Mouse (Mus musculus) forebrain, embryonic 15.5 days (tissue): ENCODE measurements at regions not wholly inside any gene's neighbourhood (a gene's known extent, or its start where the extent isn't known, plus 50 kb on each side); places are given as distances from the start of the nearest gene placed in this dataset.

Experiments
- ATAC-seq: fragments of 200-750 bp; cut with Nextera tagmentation; replicated peaks from 2 replicates; pipeline ENCODE4 v1.8.0; 2017; ENCODE audit warnings: mild to moderate bottlenecking, moderate TSS enrichment, moderate library complexity
- H3K27ac ChIP-seq: fragments of 300-500 bp; sonication (generic); replicated peaks from 2 replicates; pipeline ENCODE4 v1.5.1; 2015; ENCODE audit warnings: mild to moderate bottlenecking, inconsistent platforms
- H3K27me3 ChIP-seq: fragments of 300-500 bp; sonication (generic); 2 replicates; pipeline ENCODE4 v1.6.1; 2015; ENCODE audit warnings: inconsistent platforms
- H3K36me3 ChIP-seq: fragments of 300-500 bp; sonication (generic); 2 replicates; pipeline ENCODE4 v1.6.1; 2015; ENCODE audit warnings: mild to moderate bottlenecking, inconsistent platforms
- H3K4me1 ChIP-seq: fragments of 300-500 bp; sonication (generic); 2 replicates; pipeline ENCODE4 v1.6.1; 2015; ENCODE audit warnings: inconsistent platforms
- H3K4me2 ChIP-seq: fragments of 300-500 bp; sonication (generic); replicated peaks from 2 replicates; pipeline ENCODE4 v1.6.1; 2015; ENCODE audit warnings: mild to moderate bottlenecking, inconsistent platforms
- H3K4me3 ChIP-seq: fragments of 300-500 bp; sonication (generic); 2 replicates; pipeline ENCODE4 v1.5.1; 2015; ENCODE audit warnings: mild to moderate bottlenecking, inconsistent platforms
- H3K9ac ChIP-seq: fragments of 300-500 bp; sonication (generic); replicated peaks from 2 replicates; pipeline ENCODE4 v1.6.1; 2015; ENCODE audit warnings: mild to moderate bottlenecking, inconsistent platforms
- H3K9me3 ChIP-seq: fragments of 300-500 bp; sonication (generic); 2 replicates; pipeline ENCODE4 v1.6.1; 2016; ENCODE audit warnings: inconsistent platforms
- WGBS: fragments of 180-500 bp; shearing (Covaris S2); methylation state at CpG from one replicate; pipeline ENCODE4 v1.1.7; 2015; ENCODE audit warnings: mixed read lengths; 5-methylcytosine and 5-hydroxymethylcytosine counted together

DNA sequence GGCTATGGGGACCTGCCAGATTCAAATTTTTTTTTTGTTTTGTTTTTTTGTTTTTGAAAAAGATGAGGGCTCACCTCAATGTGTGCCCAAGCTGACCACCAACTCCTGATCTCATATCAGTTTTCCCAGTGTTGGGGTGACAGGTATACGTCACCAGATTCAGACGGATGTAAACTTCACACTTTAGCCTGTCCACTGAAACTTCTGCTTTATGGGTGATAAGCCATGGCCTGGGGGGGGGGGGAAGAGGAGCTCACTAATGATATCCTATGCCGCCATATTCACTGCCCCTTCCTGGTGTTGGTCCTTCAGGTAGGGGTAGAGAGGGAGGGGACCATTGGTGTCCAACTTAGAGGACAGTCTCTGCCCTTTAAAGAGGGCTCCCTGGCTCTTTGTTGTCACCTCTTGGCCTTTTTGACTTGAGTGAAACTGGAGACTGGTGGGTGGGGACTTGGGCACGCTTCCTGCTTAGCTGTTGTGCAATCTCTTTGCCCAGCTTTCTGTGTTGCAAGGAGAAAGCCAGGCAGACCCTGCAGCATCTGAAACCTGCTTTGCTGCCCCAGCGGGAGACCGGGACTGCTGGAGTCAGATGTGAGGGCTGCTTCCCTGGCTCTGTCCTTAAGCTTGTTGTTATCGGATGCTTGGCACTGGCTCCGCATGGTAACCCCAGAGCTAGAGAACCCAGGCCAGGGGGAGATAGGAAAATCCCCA lies 125.8 kb downstream of the Irx5 start:
- H3K9ac ChIP-seq, result no peak overlapping the region
- no peaks in the 10 kb centered on the region for H3K9me3 ChIP-seq
- no peak overlapping the region for H3K27ac ChIP-seq
- no peak for ATAC-seq
- H3K27me3 ChIP-seq, result no peaks in the 10 kb centered on the region
- H3K4me2 ChIP-seq, result no peak overlapping the region
- no peaks in the 10 kb centered on the region for H3K4me1 ChIP-seq
- no peak overlapping the region for H3K4me3 ChIP-seq
- 43% methylated on average over 8 of the region's 8 CpGs for WGBS
- H3K36me3 ChIP-seq, result no peaks in the 10 kb centered on the region

DNA sequence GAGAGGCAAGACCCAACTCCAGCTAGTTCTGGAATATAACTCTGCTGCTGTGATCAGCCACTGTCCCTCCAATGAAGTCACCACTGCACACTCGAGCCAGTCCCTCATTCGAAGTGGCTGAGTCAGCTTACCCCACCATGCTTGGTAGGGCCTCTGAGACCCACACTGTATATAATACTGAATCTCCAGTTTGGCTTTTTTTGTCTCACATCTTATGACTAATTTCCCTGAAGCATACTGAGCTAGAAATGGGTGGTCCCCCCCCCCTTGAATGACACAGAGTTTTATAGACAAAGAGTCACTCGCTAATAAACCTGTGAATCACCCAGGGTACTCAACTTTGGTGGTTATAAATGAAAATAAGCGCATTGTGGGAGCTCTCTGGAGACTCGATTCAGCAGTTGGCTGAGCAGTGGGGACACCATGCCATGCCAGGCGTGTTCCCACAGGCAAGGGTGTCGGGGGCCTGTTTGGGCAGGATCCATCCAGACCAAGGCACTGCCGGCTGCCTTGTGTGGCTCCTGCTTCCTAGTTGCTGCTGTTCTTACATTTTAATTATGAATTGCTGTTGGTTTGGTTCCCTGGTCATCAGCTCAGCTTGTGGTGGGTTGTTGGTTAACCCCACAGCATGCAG lies 131.2 kb downstream of the Irx5 start:
- ATAC-seq, result no peak
- no peaks in the 10 kb centered on the region for H3K9me3 ChIP-seq
- no peak overlapping the region for H3K4me2 ChIP-seq
- no peaks in the 10 kb centered on the region for H3K4me1 ChIP-seq
- no peak overlapping the region for H3K4me3 ChIP-seq
- WGBS, result 82% methylated on average over 8 of the region's 8 CpGs
- H3K36me3 ChIP-seq, result no peaks in the 10 kb centered on the region
- no peak overlapping the region for H3K27ac ChIP-seq
- no peaks in the 10 kb centered on the region for H3K27me3 ChIP-seq
- no peak overlapping the region for H3K9ac ChIP-seq

DNA sequence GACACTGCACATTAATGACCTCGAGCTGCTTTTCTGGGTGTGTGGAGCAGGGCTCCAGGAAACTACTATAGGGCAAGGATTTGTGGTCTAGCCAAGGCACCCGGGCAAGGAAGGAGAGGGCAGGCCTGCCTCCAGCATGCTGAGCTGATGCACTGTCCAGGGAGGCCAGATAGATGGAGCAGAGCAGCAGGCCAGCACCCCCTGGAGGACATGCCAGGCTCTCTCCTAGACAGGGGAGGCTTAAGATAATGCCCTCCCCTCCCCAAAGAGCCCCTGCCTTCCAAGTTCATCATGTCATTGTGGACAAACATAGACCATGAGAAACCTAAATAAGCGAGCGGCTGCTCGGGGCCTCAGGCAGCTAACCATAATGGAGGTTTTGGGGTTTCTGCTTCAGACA lies 134.1 kb downstream of the Irx5 start:
- 75% methylated on average over 5 of the region's 5 CpGs for WGBS

DNA sequence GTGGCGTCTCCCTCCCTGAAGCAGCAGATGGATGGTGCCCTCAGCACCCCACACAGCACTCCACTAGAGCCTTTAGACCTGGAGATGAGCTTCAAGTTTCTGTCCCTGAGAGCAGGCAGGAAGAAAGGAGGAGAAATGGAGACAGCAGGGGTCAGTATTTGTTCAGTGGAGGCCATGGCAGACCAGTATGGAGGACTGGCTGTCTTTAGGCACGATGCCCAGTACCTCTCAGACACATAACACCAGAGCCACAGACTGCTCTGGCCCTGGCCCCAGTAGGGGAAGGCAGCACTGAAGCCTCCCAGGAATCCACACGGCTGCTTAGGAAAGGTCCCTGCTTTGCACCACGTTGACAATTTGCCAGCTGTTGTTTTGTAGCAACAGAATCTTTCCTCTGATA lies 136.0 kb downstream of the Irx5 start:
- Histone ChIP-seq H3K4me3 (no peak overlapping the region), H3K36me3 (no peaks in the 10 kb centered on the region), H3K9ac (no peak overlapping the region), H3K4me2 (no peak overlapping the region), H3K27me3 (no peaks in the 10 kb centered on the region), H3K27ac (no peak overlapping the region), H3K4me1 (no peaks in the 10 kb centered on the region), H3K9me3 (no peaks in the 10 kb centered on the region)
- WGBS, result 48% methylated on average over 4 of the region's 4 CpGs
- ATAC-seq, result no peak

More for the DNA sequence above, 134.1 kb downstream of the Irx5 start:
- H3K4me3 ChIP-seq, result no peak overlapping the region
- no peaks in the 10 kb centered on the region for H3K36me3 ChIP-seq
- H3K9ac ChIP-seq, result no peak overlapping the region
- no peaks in the 10 kb centered on the region for H3K4me1 ChIP-seq
- H3K27ac ChIP-seq, result no peak overlapping the region
- ATAC-seq, result no peak
- no peaks in the 10 kb centered on the region for H3K9me3 ChIP-seq
- H3K4me2 ChIP-seq, result no peak overlapping the region
- no peaks in the 10 kb centered on the region for H3K27me3 ChIP-seq

DNA sequence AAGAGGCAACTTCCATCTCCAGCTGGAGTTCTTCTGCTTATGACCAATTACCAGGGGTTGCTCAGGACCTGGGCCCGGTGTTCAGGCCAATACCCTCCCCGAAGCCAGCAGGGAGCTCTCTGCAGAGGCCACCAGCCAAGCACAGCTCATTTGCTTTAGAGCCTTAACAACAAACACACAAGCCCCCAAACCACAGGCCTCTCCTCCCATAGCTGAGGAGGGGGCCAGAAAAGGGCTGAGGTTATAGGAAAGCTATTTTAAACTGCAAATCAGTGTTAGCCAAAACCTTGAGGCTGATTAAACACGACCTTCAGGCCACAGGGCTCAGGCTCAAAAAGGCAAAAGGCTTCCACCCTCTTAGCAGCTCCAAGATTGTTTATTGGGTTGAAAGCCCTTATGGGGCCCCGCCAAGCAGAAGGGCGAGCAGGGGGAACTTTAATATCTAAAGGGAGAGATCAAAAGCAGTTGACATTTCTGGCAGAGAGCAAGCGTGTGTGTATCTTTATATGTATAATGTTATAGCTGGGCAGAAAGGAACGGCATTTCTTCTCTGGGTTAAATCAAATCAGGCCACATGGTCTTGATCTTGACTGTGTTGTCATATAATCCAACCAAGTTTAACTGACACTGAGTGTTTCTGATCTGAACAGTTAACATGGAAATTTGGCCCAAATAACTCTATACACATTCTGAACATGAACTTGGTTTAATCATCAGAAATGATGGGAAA lies 148.3 kb downstream of the Irx5 start:
- Histone ChIP-seq H3K4me2 (no peak overlapping the region), H3K4me1 (0 out of 2 replicates have a peak, but pooled peaks cover 5% of the 10 kb centered on the region), H3K4me3 (no peak overlapping the region), H3K27me3 (no peaks in the 10 kb centered on the region), H3K27ac (no peak overlapping the region), H3K9ac (no peak overlapping the region), H3K9me3 (no peaks in the 10 kb centered on the region), H3K36me3 (no peaks in the 10 kb centered on the region)
- no peak for ATAC-seq
- WGBS, result 48% methylated on average over 7 of the region's 7 CpGs

DNA sequence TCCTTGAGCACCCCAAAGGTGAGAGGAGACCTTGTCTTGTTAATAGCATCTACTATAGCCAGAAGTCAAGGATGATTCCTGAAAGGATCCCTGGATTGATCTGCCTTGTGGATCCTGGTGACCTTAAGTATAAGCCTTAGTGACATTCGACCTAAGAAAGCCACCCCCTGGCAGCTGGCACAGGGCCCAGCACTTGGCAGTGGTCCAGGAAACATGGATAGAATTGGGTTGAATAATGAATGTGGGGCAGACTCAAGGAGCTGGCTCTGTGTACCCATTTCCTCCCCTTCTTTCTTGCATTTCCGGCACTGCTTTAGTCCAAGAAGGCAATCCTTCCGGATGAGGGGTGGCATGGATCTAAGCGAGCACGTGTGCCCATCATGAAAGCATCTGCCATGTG lies 149.0 kb downstream of the Irx5 start:
- no peaks in the 10 kb centered on the region for H3K36me3 ChIP-seq
- no peak overlapping the region for H3K9ac ChIP-seq
- H3K27ac ChIP-seq, result no peak overlapping the region
- H3K9me3 ChIP-seq, result no peaks in the 10 kb centered on the region
- H3K4me2 ChIP-seq, result no peak overlapping the region
- no peak overlapping the region for H3K4me3 ChIP-seq
- 50% methylated on average over 5 of the region's 5 CpGs for WGBS
- H3K27me3 ChIP-seq, result no peaks in the 10 kb centered on the region
- no peak for ATAC-seq
- H3K4me1 ChIP-seq, result 0 out of 2 replicates have a peak, but pooled peaks cover 5% of the 10 kb centered on the region

DNA sequence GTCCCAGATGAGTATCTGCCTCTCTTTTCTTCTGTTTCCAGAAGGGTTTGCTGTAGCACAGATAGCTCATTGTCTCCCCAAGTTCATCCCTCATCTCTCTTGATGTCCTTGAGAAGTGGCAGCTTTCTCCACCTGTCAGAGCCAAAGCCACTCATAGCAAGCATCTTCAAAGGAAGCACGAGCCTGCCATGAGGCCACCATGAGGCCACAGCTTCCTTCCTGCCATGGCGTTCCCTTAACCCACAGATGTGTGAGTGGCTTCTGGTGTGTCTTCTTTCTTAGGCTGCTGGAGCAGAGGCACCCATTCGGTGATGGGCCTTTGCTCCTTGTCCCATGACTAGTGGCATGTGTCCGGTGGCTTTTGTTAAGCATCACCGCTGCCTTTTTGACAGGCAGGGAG lies 149.5 kb downstream of the Irx5 start:
- no peaks in the 10 kb centered on the region for H3K27me3 ChIP-seq
- no peak overlapping the region for H3K27ac ChIP-seq
- H3K4me1 ChIP-seq, result 0 out of 2 replicates have a peak, but pooled peaks cover 5% of the 10 kb centered on the region
- ATAC-seq, result no peak
- WGBS, result 87% methylated on average over 5 of the region's 5 CpGs
- H3K36me3 ChIP-seq, result no peaks in the 10 kb centered on the region
- H3K9me3 ChIP-seq, result no peaks in the 10 kb centered on the region
- H3K4me3 ChIP-seq, result no peak overlapping the region
- no peak overlapping the region for H3K4me2 ChIP-seq
- H3K9ac ChIP-seq, result no peak overlapping the region

DNA sequence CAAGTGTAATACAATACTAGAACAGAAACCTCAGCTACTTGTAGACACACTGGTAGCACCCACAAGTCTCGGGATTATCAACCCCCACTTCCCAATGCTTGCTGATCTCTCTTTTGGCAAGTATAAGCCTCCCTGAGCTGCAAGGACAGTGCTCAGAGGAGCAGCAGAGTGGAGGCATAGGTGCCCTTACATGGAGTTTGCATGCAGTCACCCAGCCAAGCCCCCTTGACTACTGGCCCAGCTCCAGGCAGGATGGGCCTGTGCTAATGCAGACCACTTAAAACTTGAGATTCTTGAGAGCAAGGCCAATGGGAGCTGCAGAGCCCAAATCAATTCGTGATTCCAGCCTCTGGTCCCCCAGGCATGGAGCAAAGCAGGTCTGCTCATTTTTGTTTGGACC lies 158.0 kb downstream of the Irx5 start:
- no peaks in the 10 kb centered on the region for H3K9me3 ChIP-seq
- H3K27me3 ChIP-seq, result no peaks in the 10 kb centered on the region
- no peak overlapping the region for H3K27ac ChIP-seq
- H3K9ac ChIP-seq, result no peak overlapping the region
- 78% methylated on average over 2 of the region's 2 CpGs for WGBS
- H3K4me2 ChIP-seq, result no peak overlapping the region
- no peaks in the 10 kb centered on the region for H3K36me3 ChIP-seq
- no peak for ATAC-seq
- H3K4me1 ChIP-seq, result no peaks in the 10 kb centered on the region
- H3K4me3 ChIP-seq, result no peak overlapping the region

DNA sequence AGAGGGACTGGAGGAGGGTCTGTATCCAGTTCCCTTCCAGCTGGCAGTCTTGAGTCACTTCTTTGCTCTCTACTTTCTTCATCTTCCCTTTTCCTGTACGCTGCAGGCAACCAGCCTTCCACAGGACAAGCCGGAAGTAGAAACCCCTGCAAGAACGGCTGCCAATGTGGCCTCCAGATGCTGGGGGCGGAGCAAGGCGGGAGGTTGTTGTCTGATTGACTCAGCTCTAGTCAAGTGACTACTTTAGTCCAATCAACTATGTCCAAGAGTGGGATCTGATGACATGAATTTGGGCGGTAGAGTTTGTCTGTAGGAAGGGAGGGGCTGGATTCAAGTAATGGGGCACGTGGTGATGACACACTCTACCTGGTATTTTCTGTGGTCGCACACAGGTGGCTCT lies 156.1 kb upstream of the Irx6 start:
- H3K4me1 ChIP-seq, result no peaks in the 10 kb centered on the region
- H3K9ac ChIP-seq, result no peak overlapping the region
- H3K4me2 ChIP-seq, result no peak overlapping the region
- no peak overlapping the region for H3K27ac ChIP-seq
- no peaks in the 10 kb centered on the region for H3K27me3 ChIP-seq
- H3K36me3 ChIP-seq, result no peaks in the 10 kb centered on the region
- ATAC-seq, result no peak
- WGBS, result 89% methylated on average over 8 of the region's 8 CpGs
- H3K4me3 ChIP-seq, result no peak overlapping the region
- no peaks in the 10 kb centered on the region for H3K9me3 ChIP-seq

DNA sequence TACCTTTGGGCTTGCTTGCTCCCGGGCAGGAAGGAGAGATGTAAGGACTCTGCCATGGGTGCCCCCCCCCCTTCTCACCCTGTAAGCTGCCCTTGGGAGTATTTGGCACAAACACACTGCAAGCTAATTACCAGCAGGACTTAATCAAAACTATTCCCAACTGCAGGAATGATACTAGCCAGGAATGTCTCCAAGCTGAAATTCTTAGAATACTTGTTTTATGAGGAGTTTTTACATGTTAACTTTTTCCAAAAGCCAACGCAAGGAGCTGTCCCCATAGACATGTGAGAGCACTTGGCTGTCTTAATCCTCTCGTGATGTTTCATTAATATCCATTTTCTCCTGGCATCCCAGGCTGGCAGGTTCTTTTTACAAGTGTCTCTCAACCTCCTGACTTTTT lies 155.6 kb upstream of the Irx6 start:
- no peaks in the 10 kb centered on the region for H3K36me3 ChIP-seq
- no peak overlapping the region for H3K4me3 ChIP-seq
- H3K27ac ChIP-seq, result no peak overlapping the region
- no peak overlapping the region for H3K4me2 ChIP-seq
- H3K27me3 ChIP-seq, result no peaks in the 10 kb centered on the region
- H3K4me1 ChIP-seq, result no peaks in the 10 kb centered on the region
- H3K9ac ChIP-seq, result no peak overlapping the region
- WGBS, result 80% methylated on average over 3 of the region's 3 CpGs
- H3K9me3 ChIP-seq, result no peaks in the 10 kb centered on the region
- no peak for ATAC-seq

DNA sequence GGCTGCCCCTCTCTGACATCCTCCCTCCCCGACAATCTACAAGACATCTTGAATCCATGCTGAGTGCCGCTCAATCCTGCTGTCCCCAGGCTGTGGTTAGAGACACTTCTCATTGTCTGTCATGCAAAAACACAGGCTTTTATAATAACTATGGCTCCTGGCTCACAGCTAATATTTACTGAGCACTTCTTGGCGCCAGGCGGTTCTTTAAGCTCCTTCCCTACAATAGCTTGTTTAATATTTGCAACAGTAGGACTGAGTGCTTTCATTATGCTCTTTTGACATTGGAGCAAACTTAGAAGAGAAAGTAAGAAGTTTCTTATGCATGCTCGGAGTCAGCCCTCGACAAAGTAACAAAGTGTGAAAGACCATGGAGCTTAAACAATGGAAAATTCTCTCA lies 151.6 kb upstream of the Irx6 start:
- Histone ChIP-seq H3K4me3 (no peak overlapping the region), H3K9ac (no peak overlapping the region), H3K9me3 (no peaks in the 10 kb centered on the region), H3K4me1 (no peaks in the 10 kb centered on the region), H3K36me3 (no peaks in the 10 kb centered on the region), H3K4me2 (no peak overlapping the region), H3K27me3 (no peaks in the 10 kb centered on the region), H3K27ac (no peak overlapping the region)
- ATAC-seq, result no peak
- 66% methylated on average over 6 of the region's 6 CpGs for WGBS

DNA sequence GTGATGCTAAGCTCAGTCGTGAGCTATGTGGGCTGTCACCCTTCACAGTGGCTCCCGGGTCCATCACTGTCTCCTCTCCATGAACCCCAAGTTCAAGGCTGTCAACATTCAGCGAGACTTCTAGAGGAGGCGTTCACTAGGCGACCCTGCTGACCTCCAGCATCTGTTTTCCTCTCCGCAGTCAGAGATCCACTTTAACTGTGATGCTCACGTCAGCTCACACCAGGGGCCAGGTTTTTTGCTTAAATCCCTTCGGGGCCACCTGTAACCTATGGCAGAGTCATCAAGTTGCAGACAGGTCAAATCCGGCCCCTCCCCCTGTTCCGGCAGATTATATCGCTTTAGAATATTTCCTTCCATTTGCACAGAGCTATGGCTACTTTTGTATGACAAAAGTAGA lies 144.3 kb upstream of the Irx6 start:
- no peaks in the 10 kb centered on the region for H3K4me1 ChIP-seq
- H3K4me2 ChIP-seq, result no peak overlapping the region
- H3K9ac ChIP-seq, result no peak overlapping the region
- H3K4me3 ChIP-seq, result no peak overlapping the region
- 83% methylated on average over 11 of the region's 11 CpGs for WGBS
- H3K9me3 ChIP-seq, result no peaks in the 10 kb centered on the region
- no peak overlapping the region for H3K27ac ChIP-seq
- no peaks in the 10 kb centered on the region for H3K36me3 ChIP-seq
- H3K27me3 ChIP-seq, result no peaks in the 10 kb centered on the region
- no peak for ATAC-seq
